Mouse (Mus musculus): ENCODE results near the gene Bak1.

Bak1 gene

GRCm38 (mm10) chr17:27028909-27029308 lies at the start of gene Bak1:
Gene Bak1 (minus strand): TSS chr17:27029009.
- DNase-seq (ENCODE audit: low read depth), result no peak

GRCm38 (mm10) chr17:27078499-27078898 lies 49.7 kb upstream of the Bak1 start:
- no peak for DNase-seq (ENCODE audit: low read depth)

- no peak for DNase-seq (ENCODE audit: low read depth)
Observed at GRCm38 (mm10) chr17:27077920-27078319, 49.1 kb upstream of the Bak1 start.

GRCm38 (mm10) chr17:27077133-27077532 lies 48.3 kb upstream of the Bak1 start:
- no peak for DNase-seq (ENCODE audit: low read depth)

- no peak for DNase-seq (ENCODE audit: low read depth)
Observed at GRCm38 (mm10) chr17:27074849-27075745, 46.3 kb upstream of the Bak1 start.

- DNase-seq (ENCODE audit: low read depth), result no peak
Observed at GRCm38 (mm10) chr17:27074236-27074635, 45.4 kb upstream of the Bak1 start.

GRCm38 (mm10) chr17:27073778-27074177 lies 45.0 kb upstream of the Bak1 start:
- DNase-seq (ENCODE audit: low read depth), result no peak

- no peak for DNase-seq (ENCODE audit: low read depth)
Observed at GRCm38 (mm10) chr17:27073126-27073525, 44.3 kb upstream of the Bak1 start.

GRCm38 (mm10) chr17:27072363-27072762 lies 43.6 kb upstream of the Bak1 start:
- no peak for DNase-seq (ENCODE audit: low read depth)

GRCm38 (mm10) chr17:27071630-27072029 lies 42.8 kb upstream of the Bak1 start:
- DNase-seq (ENCODE audit: low read depth), result no peak

- DNase-seq (ENCODE audit: low read depth), result no peak
Observed at GRCm38 (mm10) chr17:27070913-27071312, 42.1 kb upstream of the Bak1 start.

- no peak for DNase-seq (ENCODE audit: low read depth)
Observed at GRCm38 (mm10) chr17:27069071-27069470, 40.3 kb upstream of the Bak1 start.

GRCm38 (mm10) chr17:27066065-27066464 lies 37.3 kb upstream of the Bak1 start:
- no peak for DNase-seq (ENCODE audit: low read depth)

- no peak for DNase-seq (ENCODE audit: low read depth)
Observed at GRCm38 (mm10) chr17:27064195-27064594, 35.4 kb upstream of the Bak1 start.

GRCm38 (mm10) chr17:27063717-27064116 lies 34.9 kb upstream of the Bak1 start:
- DNase-seq (ENCODE audit: low read depth), result no peak

- DNase-seq (ENCODE audit: low read depth), result no peak
Observed at GRCm38 (mm10) chr17:27062684-27063083, 33.9 kb upstream of the Bak1 start.

GRCm38 (mm10) chr17:27061727-27062126 lies 32.9 kb upstream of the Bak1 start:
- DNase-seq (ENCODE audit: low read depth), result no peak

GRCm38 (mm10) chr17:27060698-27061097 lies 31.9 kb upstream of the Bak1 start:
- DNase-seq (ENCODE audit: low read depth), result no peak

- no peak for DNase-seq (ENCODE audit: low read depth)
Observed at GRCm38 (mm10) chr17:27057517-27058055, 28.8 kb upstream of the Bak1 start.

GRCm38 (mm10) chr17:27056812-27057516 lies 28.2 kb upstream of the Bak1 start, which contains the start of gene Itpr3:
Gene Itpr3 (plus strand): TSS chr17:27057304.
- DNase-seq (ENCODE audit: low read depth), result no peak

GRCm38 (mm10) chr17:27056170-27056569 lies 27.4 kb upstream of the Bak1 start:
- peak; percentile 86 for DNase-seq (ENCODE audit: low read depth)

- no peak for DNase-seq (ENCODE audit: low read depth)
Observed at GRCm38 (mm10) chr17:27051514-27051913, 22.7 kb upstream of the Bak1 start.

GRCm38 (mm10) chr17:27050853-27051252 lies 22.0 kb upstream of the Bak1 start:
- no peak for DNase-seq (ENCODE audit: low read depth)

All from c-Kit-positive CD71-negative TER-119-negative erythroid progenitor cells, embryonic 14.5 days (primary cell).